Mouse (Mus musculus): ENCODE measurements at regions not wholly inside any gene's neighbourhood (a gene's known extent, or its start where the extent isn't known, plus 50 kb on each side); places are given as distances from the start of the nearest gene placed in this dataset.

GRCm38 (mm10) chr1:67558728-67559127 is 435.9 kb downstream of the Cps1 start:
- Histone ChIP-seq H3K36me3 (ENCODE audit: control insufficient read depth, insufficient read depth, low read length) (no peaks in the 10 kb centered on the region), H3K4me3 (ENCODE audit: low read length) (no peak overlapping the region), H3K9ac (ENCODE audit: low read depth, low read length) (no peak overlapping the region), H3K4me2 (replicated peaks; ENCODE audit: low read depth, low read length) (no peak overlapping the region), H3K4me1 (ENCODE audit: control insufficient read depth, insufficient read depth, low read length) (no peaks in the 10 kb centered on the region), H3K9me3 (ENCODE audit: control insufficient read depth, low read length) (no peaks in the 10 kb centered on the region), H3K27me3 (ENCODE audit: control insufficient read depth, insufficient read depth, low read length) (no peaks in the 10 kb centered on the region), H3K27ac (ENCODE audit: low read depth, low read length) (no peak overlapping the region)
- ATAC-seq (ENCODE audit: low FRiP score, low TSS enrichment): no peak

GRCm38 (mm10) chr1:67559179-67559578 is 436.4 kb downstream of the Cps1 start:
- H3K36me3 ChIP-seq (ENCODE audit: control insufficient read depth, insufficient read depth, low read length): no peaks in the 10 kb centered on the region
- H3K4me2 ChIP-seq (replicated peaks; ENCODE audit: low read depth, low read length): no peak overlapping the region
- WGBS: 90% methylated on average over 1 of the region's 1 CpGs
- H3K9me3 ChIP-seq (ENCODE audit: control insufficient read depth, low read length): no peaks in the 10 kb centered on the region
- H3K27ac ChIP-seq (ENCODE audit: low read depth, low read length): no peak overlapping the region
- no peaks in the 10 kb centered on the region for H3K27me3 ChIP-seq (ENCODE audit: control insufficient read depth, insufficient read depth, low read length)
- ATAC-seq (ENCODE audit: low FRiP score, low TSS enrichment): no peak
- H3K9ac ChIP-seq (ENCODE audit: low read depth, low read length): no peak overlapping the region
- H3K4me1 ChIP-seq (ENCODE audit: control insufficient read depth, insufficient read depth, low read length): no peaks in the 10 kb centered on the region
- no peak overlapping the region for H3K4me3 ChIP-seq (ENCODE audit: low read length)

GRCm38 (mm10) chr1:67571616-67572015 is 448.8 kb downstream of the Cps1 start:
- H3K9me3 ChIP-seq (ENCODE audit: control insufficient read depth, low read length): no peaks in the 10 kb centered on the region
- no peak overlapping the region for H3K4me2 ChIP-seq (replicated peaks; ENCODE audit: low read depth, low read length)
- H3K27ac ChIP-seq (ENCODE audit: low read depth, low read length): no peak overlapping the region
- WGBS: 87% methylated on average over 1 of the region's 1 CpGs
- ATAC-seq (ENCODE audit: low FRiP score, low TSS enrichment): no peak
- no peak overlapping the region for H3K9ac ChIP-seq (ENCODE audit: low read depth, low read length)
- no peaks in the 10 kb centered on the region for H3K36me3 ChIP-seq (ENCODE audit: control insufficient read depth, insufficient read depth, low read length)
- H3K27me3 ChIP-seq (ENCODE audit: control insufficient read depth, insufficient read depth, low read length): no peaks in the 10 kb centered on the region
- H3K4me1 ChIP-seq (ENCODE audit: control insufficient read depth, insufficient read depth, low read length): no peaks in the 10 kb centered on the region
- no peak overlapping the region for H3K4me3 ChIP-seq (ENCODE audit: low read length)

- ATAC-seq (ENCODE audit: low FRiP score, low TSS enrichment): no peak
Observed at GRCm38 (mm10) chr1:67579732-67580131, 456.9 kb downstream of the Cps1 start.

More at GRCm38 (mm10) chr1:67579732-67580131, 456.9 kb downstream of the Cps1 start:
- no peaks in the 10 kb centered on the region for H3K27me3 ChIP-seq (ENCODE audit: control insufficient read depth, insufficient read depth, low read length)
- no peak overlapping the region for H3K27ac ChIP-seq (ENCODE audit: low read depth, low read length)
- no peak overlapping the region for H3K4me3 ChIP-seq (ENCODE audit: low read length)
- no peak overlapping the region for H3K4me2 ChIP-seq (replicated peaks; ENCODE audit: low read depth, low read length)
- H3K4me1 ChIP-seq (ENCODE audit: control insufficient read depth, insufficient read depth, low read length): no peaks in the 10 kb centered on the region
- WGBS: 81% methylated on average over 2 of the region's 2 CpGs
- no peaks in the 10 kb centered on the region for H3K36me3 ChIP-seq (ENCODE audit: control insufficient read depth, insufficient read depth, low read length)
- H3K9ac ChIP-seq (ENCODE audit: low read depth, low read length): no peak overlapping the region
- H3K9me3 ChIP-seq (ENCODE audit: control insufficient read depth, low read length): no peaks in the 10 kb centered on the region
